Mouse (Mus musculus) heart, postnatal 10 days (tissue): Measurements from ENCODE around the gene Reps2. TPM values are rescaled to one million over a fixed set of nuclear protein-coding genes. Genes with fewer than 3 reads are reported as not detected.

ENCODE experiments used
- DNase-seq, 2 experiments: peaks; one replicate each; pipeline ENCODE4 v3.0.0; 2021
- intact Hi-C: fragments of 180-260 bp; cut with DNase I; formaldehyde crosslinking; loops from one replicate; pipeline ENCODE4 v1.15.1; 2025
- total RNA-seq, 2 experiments: library from RNA; stranded (reverse); gene quantifications; 2 replicates each; pipeline ENCODE4 v1.2.3; 2021

Gene Reps2
- total RNA-seq, 2 experiments from 2014 or later = 0.79 to 1.2 TPM

- no peak for DNase-seq
- intact Hi-C loops = no loop called here
Measured at GRCm38 (mm10) chrX:162590145-162590790, 53.2 kb downstream of the Reps2 start.

GRCm38 (mm10) chrX:162589173-162589805 is 54.2 kb downstream of the Reps2 start:
- intact Hi-C loops = no loop called here
- no peak for DNase-seq

- intact Hi-C loops = no loop called here
- no peak for DNase-seq
Measured at GRCm38 (mm10) chrX:162584349-162584748, 59.1 kb downstream of the Reps2 start.

GRCm38 (mm10) chrX:162580521-162580920 is 62.9 kb downstream of the Reps2 start:
- no peak for DNase-seq
- intact Hi-C loops = no loop called here

- intact Hi-C loops = no loop called here
- no peak for DNase-seq
Measured at GRCm38 (mm10) chrX:162568439-162568838, 75.0 kb downstream of the Reps2 start.

GRCm38 (mm10) chrX:162565501-162565900 is 77.9 kb downstream of the Reps2 start:
- intact Hi-C loops = no loop called here
- no peak for DNase-seq

GRCm38 (mm10) chrX:162556459-162556841 is 87.0 kb downstream of the Reps2 start:
- intact Hi-C loops = no loop called here
- DNase-seq = peak in 1 of 2 experiments; percentile 20

GRCm38 (mm10) chrX:162555729-162556458 is 87.6 kb downstream of the Reps2 start:
- peak; percentile 2 to 6 for DNase-seq
- intact Hi-C loops = no loop called here

GRCm38 (mm10) chrX:162554513-162554912 is 88.9 kb downstream of the Reps2 start:
- peak; percentile 9 to 12 for DNase-seq
- intact Hi-C loops = no loop called here

- intact Hi-C loops = no loop called here
- no peak for DNase-seq
Measured at GRCm38 (mm10) chrX:162552383-162552782, 91.1 kb downstream of the Reps2 start.

- DNase-seq = no peak
- intact Hi-C loops = no loop called here
Measured at GRCm38 (mm10) chrX:162545037-162545436, 98.4 kb downstream of the Reps2 start.

- intact Hi-C loops = no loop called here
- no peak for DNase-seq
Measured at GRCm38 (mm10) chrX:162542576-162543227, 100.7 kb downstream of the Reps2 start.

GRCm38 (mm10) chrX:162541961-162542360 is 101.5 kb downstream of the Reps2 start:
- DNase-seq = no peak
- intact Hi-C loops = no loop called here

GRCm38 (mm10) chrX:162531016-162531415 is 112.4 kb downstream of the Reps2 start:
- no peak for DNase-seq
- intact Hi-C loops = no loop called here

- peak; percentile 45 to 55 for DNase-seq
- intact Hi-C loops = loop anchor here (2.0 to 5.0 kb wide), 2 partner anchors 190 to 274 kb away; no protein-coding TSS in a partner anchor
Measured at GRCm38 (mm10) chrX:162527240-162527639, 116.2 kb downstream of the Reps2 start.

GRCm38 (mm10) chrX:162521831-162522514 is 121.5 kb downstream of the Reps2 start:
- peak; percentile 22 to 25 for DNase-seq
- intact Hi-C loops = no loop called here

- intact Hi-C loops = no loop called here
Measured at GRCm38 (mm10) chrX:162521197-162521596, 122.3 kb downstream of the Reps2 start.

GRCm38 (mm10) chrX:162520374-162520773 is 123.1 kb downstream of the Reps2 start:
- no peak for DNase-seq
- intact Hi-C loops = no loop called here

More at GRCm38 (mm10) chrX:162521197-162521596, 122.3 kb downstream of the Reps2 start:
- peak; percentile 20 to 22 for DNase-seq

- peak in 1 of 2 experiments; percentile 1 for DNase-seq
- intact Hi-C loops = no loop called here
Measured at GRCm38 (mm10) chrX:162510426-162510980, 132.9 kb downstream of the Reps2 start.

- intact Hi-C loops = no loop called here
- no peak for DNase-seq
Measured at GRCm38 (mm10) chrX:162505186-162505585, 138.3 kb downstream of the Reps2 start.
